Mouse (Mus musculus) retina, embryonic 14.5 days (tissue): ENCODE data around the gene Snx30.

ENCODE experiments used
- DNase-seq: peaks from one replicate; pipeline ENCODE4 v3.0.0-alpha.2; 2015; ENCODE audit warnings: low spot score

Gene Snx30

GRCm38 (mm10) chr4:59907657-59908230 is 102.1 kb downstream of the Snx30 start:
- no peak for DNase-seq

- no peak for DNase-seq
Observed at GRCm38 (mm10) chr4:59908785-59909184, 103.1 kb downstream of the Snx30 start.

GRCm38 (mm10) chr4:59914608-59915403 is 109.2 kb downstream of the Snx30 start, which contains the start of gene Slc46a2:
Gene Slc46a2, minus strand, starts transcription at chr4:59915056.
- no peak for DNase-seq

- no peak for DNase-seq
Observed at GRCm38 (mm10) chr4:59917966-59918365, 112.3 kb downstream of the Snx30 start.

- DNase-seq: no peak
Observed at GRCm38 (mm10) chr4:59925082-59925481, 119.4 kb downstream of the Snx30 start.

- no peak for DNase-seq
Observed at GRCm38 (mm10) chr4:59927666-59928065, 122.0 kb downstream of the Snx30 start.

- peak; percentile 77 for DNase-seq
Observed at GRCm38 (mm10) chr4:59928347-59928746, 122.7 kb downstream of the Snx30 start.

- DNase-seq: peak; percentile 56
Observed at GRCm38 (mm10) chr4:59932505-59933281, 127.1 kb downstream of the Snx30 start.

GRCm38 (mm10) chr4:59937543-59937942 is 131.9 kb downstream of the Snx30 start:
- no peak for DNase-seq
